Mouse (Mus musculus) bone marrow macrophage, adult 2 months (primary cell): Measurements from ENCODE around the gene Syn3.

Experiments used
- CTCF ChIP-seq: IDR thresholded peaks from 2 replicates; pipeline ENCODE4 v1.5.1; 2012; ENCODE audit warnings: low read depth, mild to moderate bottlenecking, low read length, moderate library complexity
- POLR2A ChIP-seq: IDR thresholded peaks from 2 replicates; pipeline ENCODE4 v1.6.1; 2012; ENCODE audit warnings: mild to moderate bottlenecking, low read depth, low read length, borderline replicate concordance

DNA sequence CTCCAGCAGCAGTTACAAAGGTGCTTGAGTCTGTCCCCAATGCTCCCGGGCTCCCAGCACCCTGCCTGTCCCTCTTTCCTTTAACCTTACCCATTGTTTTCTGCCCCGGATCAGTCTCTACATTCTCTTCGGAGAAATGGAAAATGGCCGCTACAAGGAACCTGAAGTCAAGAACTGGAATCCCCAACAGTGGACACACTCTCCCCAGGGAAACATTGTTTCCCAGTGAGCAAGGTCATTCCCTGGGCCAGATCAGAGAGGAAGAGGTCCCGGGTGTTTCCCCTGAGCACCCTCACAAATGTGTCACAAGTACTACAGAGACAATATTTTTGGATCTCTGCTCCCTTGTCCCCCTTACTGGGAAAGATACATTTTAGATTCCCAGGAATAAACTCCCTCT is 432.0 kb downstream of the Syn3 start:
- no peak for TF ChIP-seq POLR2A
- TF ChIP-seq CTCF, result no peak
